Mouse (Mus musculus) C2C12 (cell line): Measurements from ENCODE around the gene Mia2.

ENCODE experiments used
- CTCF ChIP-seq: IDR thresholded peaks from one replicate; pipeline ENCODE4 v1.5.1; 2011; ENCODE audit not compliant: control insufficient read depth, insufficient read depth, insufficient read length
- MAX ChIP-seq: IDR thresholded peaks from one replicate; pipeline ENCODE4 v1.6.1; 2011; ENCODE audit warnings: mild to moderate bottlenecking, control low read depth
- MYOD1 ChIP-seq: IDR thresholded peaks from one replicate; pipeline ENCODE4 v1.6.1; 2011; ENCODE audit warnings: low read depth; ENCODE audit not compliant: control insufficient read depth, insufficient read length
- USF1 ChIP-seq: IDR thresholded peaks from one replicate; pipeline ENCODE4 v1.6.1; 2011; ENCODE audit warnings: low read depth, mild to moderate bottlenecking, control low read depth, moderate library complexity

GRCm38 (mm10) chr12:59195941-59196340 lies 100.3 kb downstream of the Mia2 start:
- TF ChIP-seq CTCF (no peak), USF1 (no peak), MYOD1 (no peak), MAX (no peak)
